Mouse (Mus musculus) thymus, postnatal 0 days (tissue): ENCODE data around the gene Scn3b. TPM values are rescaled to one million over a fixed set of nuclear protein-coding genes. Genes with fewer than 3 reads are reported as not detected.

Experiments used
- DNase-seq: peaks from one replicate; pipeline ENCODE4 v3.0.0-alpha.2; 2015; ENCODE audit warnings: low spot score
- polyA plus RNA-seq: library from polyadenylated mRNA; unstranded; fragments of >200 nt; fragmentation: Nextera tagmentation; extraction: Ambion mirVana; gene quantifications from 2 replicates; pipeline ENCODE4 v1.2.1, GENCODE M21; 2015

Gene Scn3b
- polyA plus RNA-seq, 1 experiment from 2014 or later: 0.83 TPM

DNA sequence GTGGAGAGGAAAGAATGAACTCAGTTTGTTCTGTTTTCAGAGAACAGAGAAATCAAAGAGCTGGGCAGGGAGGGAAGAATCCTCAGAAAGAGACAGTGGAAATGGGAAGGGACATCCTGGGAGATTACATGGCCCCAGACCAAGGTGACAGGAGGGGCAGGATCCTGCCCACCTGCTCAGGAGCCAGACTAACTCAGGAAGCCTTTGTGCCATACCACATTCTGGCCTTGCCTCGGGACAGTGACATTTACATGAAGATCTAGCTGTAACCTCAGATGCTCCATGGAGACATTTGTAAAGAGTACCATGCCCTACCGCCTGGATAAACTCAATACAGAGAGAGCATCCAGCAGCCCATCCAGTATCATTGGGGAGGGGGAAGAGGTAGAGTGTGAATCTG is 65.6 kb downstream of the Scn3b start:
- no peak for DNase-seq

- DNase-seq: no peak
Measured at GRCm38 (mm10) chr9:40336701-40337100, 67.7 kb downstream of the Scn3b start.

DNA sequence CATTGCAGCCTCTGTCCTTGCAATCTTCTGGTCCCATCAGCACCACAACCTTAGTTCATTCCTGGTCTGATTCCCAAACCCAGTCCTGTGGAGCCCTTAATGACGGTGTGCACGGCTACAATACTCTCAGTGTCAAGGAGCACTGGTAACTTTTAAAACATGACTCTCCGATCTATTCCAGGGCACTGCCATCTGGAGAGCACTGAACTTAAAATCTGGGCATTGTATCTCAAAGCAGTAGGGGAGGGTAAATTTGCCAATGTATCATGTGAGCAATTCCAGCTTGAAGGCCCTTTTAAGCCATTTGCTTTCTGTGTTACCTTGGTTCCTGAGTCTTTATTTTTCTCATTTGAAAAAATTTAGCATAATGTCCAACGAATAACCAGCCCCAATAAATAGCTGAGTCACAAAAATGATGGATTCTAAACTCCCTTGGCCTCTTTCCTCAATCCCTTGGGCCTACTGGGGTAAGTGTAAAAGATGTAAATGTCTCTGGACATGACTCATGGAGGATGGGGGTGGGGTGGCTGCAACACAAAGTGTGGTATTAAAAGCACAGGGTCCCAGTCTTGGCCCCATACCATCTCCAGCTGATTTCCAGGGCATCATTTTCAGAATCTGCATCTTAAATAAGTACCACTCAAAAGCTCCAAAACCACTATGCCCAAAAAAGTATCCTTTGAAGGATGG is 68.3 kb downstream of the Scn3b start:
- no peak for DNase-seq

DNA sequence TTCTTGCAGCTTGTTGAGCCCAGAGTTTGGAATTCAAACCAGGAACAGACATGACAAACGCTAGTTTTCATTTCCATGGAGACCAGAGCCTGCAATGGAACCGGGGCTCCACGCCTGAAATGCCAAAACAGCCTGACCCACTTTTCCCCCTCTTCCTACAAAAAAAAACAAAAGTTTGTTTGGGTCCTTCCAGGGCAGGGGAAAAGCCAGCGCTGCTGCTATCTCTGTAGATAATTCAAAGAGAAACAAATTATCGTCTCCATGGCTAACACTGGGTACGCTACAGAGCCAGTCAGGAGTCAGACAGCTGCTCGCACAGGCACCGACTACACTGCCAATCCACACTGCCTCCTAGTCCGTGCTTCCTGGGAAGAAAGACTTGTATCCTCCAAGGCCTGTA is 70.6 kb downstream of the Scn3b start:
- DNase-seq: no peak

Other genes starting within 250 kb of the Scn3b start
- gene Olfr981, start 247.8 kb upstream of the Scn3b start, polyA plus RNA-seq: not detected in 2 replicates
- not detected in 2 replicates for gene Olfr982, start 195.4 kb upstream of the Scn3b start, polyA plus RNA-seq
- gene Olfr983, start 175.6 kb upstream of the Scn3b start, polyA plus RNA-seq: not detected in 2 replicates
- gene Olfr984, start 155.0 kb upstream of the Scn3b start, polyA plus RNA-seq: not detected in 2 replicates
- gene Olfr985, start 139.0 kb upstream of the Scn3b start, polyA plus RNA-seq: not detected in 2 replicates
- not detected in 2 replicates for gene Tmem225, start 121.1 kb upstream of the Scn3b start, polyA plus RNA-seq
- not detected in 2 replicates for gene Olfr986, start 88.3 kb upstream of the Scn3b start, polyA plus RNA-seq
- 1.3 and 1.6 TPM in 2 replicates for gene Zfp202, start 76.9 kb upstream of the Scn3b start, polyA plus RNA-seq